Mouse (Mus musculus): ENCODE measurements at regions not wholly inside any gene's neighbourhood (a gene's known extent, or its start where the extent isn't known, plus 50 kb on each side); places are given as distances from the start of the nearest gene placed in this dataset.

- TF ChIP-seq CTCF (IDR thresholded peaks at IDR 0.05; ENCODE audit: low read depth, low read length) (no peak), POLR2A (IDR thresholded peaks at IDR 0.05; ENCODE audit: insufficient read depth, low read length) (no peak)
These were observed 61.5 kb upstream of the Fer start for GRCm38 (mm10) chr17:63801411-63801810.

All from ES-Bruce4 (cell line).